Mouse (Mus musculus): Measurements from ENCODE around the gene Mettl23. TPM values are rescaled to one million over a fixed set of nuclear protein-coding genes. Genes with fewer than 3 reads are reported as not detected.

Mettl23 gene
- polyA plus RNA-seq, 1 experiment from 2014 or later = 76.7 TPM

- Histone ChIP-seq H3K36me3 (no peaks in the 10 kb centered on the region), H3K4me1 (replicated peaks) (peaks cover 88% of the 10 kb centered on the region), H3K9me3 (no peaks in the 10 kb centered on the region), H3K9ac (peak overlapping the region; percentile 73), H3K27me3 (no peaks in the 10 kb centered on the region), H3K27ac (replicated peaks) (peak overlapping the region; percentile 99), H3K4me3 (peak overlapping the region; percentile 30), H3K4me2 (peak overlapping the region; percentile 59)
- 6% methylated on average over 30 of the region's 32 CpGs for WGBS
- peak; percentile 93 for ATAC-seq (ENCODE audit: low read depth)
These were observed 31.8 kb upstream of the Mettl23 start for GRCm38 (mm10) chr11:116810983-116811901.

GRCm38 (mm10) chr11:116812793-116813529 lies 30.1 kb upstream of the Mettl23 start:
- H3K9ac ChIP-seq = peak overlapping the region; percentile 63
- H3K4me3 ChIP-seq = no peak overlapping the region
- ATAC-seq (ENCODE audit: low read depth) = peak; percentile 10; the same call in 1 of the 2 replicates
- no peaks in the 10 kb centered on the region for H3K36me3 ChIP-seq
- peak overlapping the region; percentile 28 for H3K4me2 ChIP-seq
- peaks cover 88% of the 10 kb centered on the region for H3K4me1 ChIP-seq (replicated peaks)
- WGBS = 43% methylated on average over 21 of the region's 21 CpGs
- H3K9me3 ChIP-seq = no peaks in the 10 kb centered on the region
- H3K27ac ChIP-seq (replicated peaks) = peak overlapping the region; percentile 99
- H3K27me3 ChIP-seq = no peaks in the 10 kb centered on the region

GRCm38 (mm10) chr11:116813610-116814009 lies 29.5 kb upstream of the Mettl23 start:
- peak overlapping the region; percentile 63 for H3K9ac ChIP-seq

GRCm38 (mm10) chr11:116814076-116814883 lies 28.8 kb upstream of the Mettl23 start:
- peak; percentile 16; the same call in 1 of the 2 replicates for ATAC-seq (ENCODE audit: low read depth)
- H3K27ac ChIP-seq (replicated peaks) = peak overlapping the region; percentile 99
- peaks cover 90% of the 10 kb centered on the region for H3K4me1 ChIP-seq (replicated peaks)
- H3K9ac ChIP-seq = peak overlapping the region; percentile 63
- H3K9me3 ChIP-seq = no peaks in the 10 kb centered on the region
- 1% methylated on average over 20 of the region's 20 CpGs for WGBS
- H3K27me3 ChIP-seq = no peaks in the 10 kb centered on the region
- peak overlapping the region; percentile 28 for H3K4me2 ChIP-seq
- no peak overlapping the region for H3K4me3 ChIP-seq
- no peaks in the 10 kb centered on the region for H3K36me3 ChIP-seq

More at GRCm38 (mm10) chr11:116813610-116814009, 29.5 kb upstream of the Mettl23 start:
- Histone ChIP-seq H3K27ac (replicated peaks) (peak overlapping the region; percentile 99), H3K36me3 (no peaks in the 10 kb centered on the region), H3K27me3 (no peaks in the 10 kb centered on the region), H3K4me3 (no peak overlapping the region), H3K4me1 (replicated peaks) (peaks cover 89% of the 10 kb centered on the region), H3K9me3 (no peaks in the 10 kb centered on the region), H3K4me2 (peak overlapping the region; percentile 28)
- ATAC-seq (ENCODE audit: low read depth) = no peak
- 70% methylated on average over 13 of the region's 13 CpGs for WGBS

GRCm38 (mm10) chr11:116814884-116815415 lies 28.1 kb upstream of the Mettl23 start:
- no peak overlapping the region for H3K4me3 ChIP-seq
- WGBS = 17% methylated on average over 7 of the region's 7 CpGs
- H3K36me3 ChIP-seq = no peaks in the 10 kb centered on the region
- peak overlapping the region; percentile 28 for H3K4me2 ChIP-seq
- no peak for ATAC-seq (ENCODE audit: low read depth)
- no peaks in the 10 kb centered on the region for H3K27me3 ChIP-seq
- H3K4me1 ChIP-seq (replicated peaks) = peaks cover 87% of the 10 kb centered on the region
- peak overlapping the region; percentile 63; the same call in 1 of the 2 replicates for H3K9ac ChIP-seq
- H3K27ac ChIP-seq (replicated peaks) = peak overlapping the region; percentile 99
- H3K9me3 ChIP-seq = no peaks in the 10 kb centered on the region

- H3K9me3 ChIP-seq = no peaks in the 10 kb centered on the region
- no peak overlapping the region for H3K27ac ChIP-seq (replicated peaks)
- H3K36me3 ChIP-seq = no peaks in the 10 kb centered on the region
- no peak overlapping the region for H3K4me3 ChIP-seq
- no peak overlapping the region for H3K9ac ChIP-seq
- no peak overlapping the region for H3K4me2 ChIP-seq
- no peak for ATAC-seq (ENCODE audit: low read depth)
- 91% methylated on average over 5 of the region's 5 CpGs for WGBS
- H3K27me3 ChIP-seq = no peaks in the 10 kb centered on the region
- peaks cover 83% of the 10 kb centered on the region for H3K4me1 ChIP-seq (replicated peaks)
These were observed 26.3 kb upstream of the Mettl23 start for GRCm38 (mm10) chr11:116816769-116817168.

GRCm38 (mm10) chr11:116817567-116817966 lies 25.5 kb upstream of the Mettl23 start:
- peaks cover 85% of the 10 kb centered on the region for H3K4me1 ChIP-seq (replicated peaks)
- no peak overlapping the region for H3K9ac ChIP-seq
- no peak for ATAC-seq (ENCODE audit: low read depth)
- no peaks in the 10 kb centered on the region for H3K36me3 ChIP-seq
- no peak overlapping the region for H3K4me2 ChIP-seq
- H3K4me3 ChIP-seq = no peak overlapping the region
- WGBS = 94% methylated on average over 5 of the region's 5 CpGs
- no peaks in the 10 kb centered on the region for H3K9me3 ChIP-seq
- H3K27ac ChIP-seq (replicated peaks) = no peak overlapping the region
- H3K27me3 ChIP-seq = no peaks in the 10 kb centered on the region

- peak overlapping the region; percentile 52 for H3K27ac ChIP-seq (replicated peaks)
These were observed 24.4 kb upstream of the Mettl23 start for GRCm38 (mm10) chr11:116818722-116819121.

GRCm38 (mm10) chr11:116819932-116820593 lies 23.0 kb upstream of the Mettl23 start:
- Histone ChIP-seq H3K9ac (no peak overlapping the region), H3K4me2 (no peak overlapping the region), H3K27ac (replicated peaks) (0 out of 2 replicates have a peak overlapping the region, but pooled peaks have one; percentile 52), H3K9me3 (no peaks in the 10 kb centered on the region), H3K36me3 (no peaks in the 10 kb centered on the region), H3K4me3 (no peak overlapping the region), H3K4me1 (replicated peaks) (peaks cover 65% of the 10 kb centered on the region), H3K27me3 (no peaks in the 10 kb centered on the region)
- no peak for ATAC-seq (ENCODE audit: low read depth)
- 92% methylated on average over 5 of the region's 5 CpGs for WGBS

More at GRCm38 (mm10) chr11:116818722-116819121, 24.4 kb upstream of the Mettl23 start:
- H3K4me1 ChIP-seq (replicated peaks) = peaks cover 75% of the 10 kb centered on the region
- H3K9me3 ChIP-seq = no peaks in the 10 kb centered on the region
- WGBS = 47% methylated on average over 8 of the region's 8 CpGs
- peak overlapping the region; percentile 38; the same call in 1 of the 2 replicates for H3K9ac ChIP-seq
- no peaks in the 10 kb centered on the region for H3K27me3 ChIP-seq
- H3K36me3 ChIP-seq = no peaks in the 10 kb centered on the region
- ATAC-seq (ENCODE audit: low read depth) = no peak
- no peak overlapping the region for H3K4me2 ChIP-seq
- no peak overlapping the region for H3K4me3 ChIP-seq

GRCm38 (mm10) chr11:116821057-116821940 lies 21.8 kb upstream of the Mettl23 start:
- H3K4me1 ChIP-seq (replicated peaks) = peaks cover 65% of the 10 kb centered on the region
- ATAC-seq (ENCODE audit: low read depth) = no peak
- H3K27me3 ChIP-seq = no peaks in the 10 kb centered on the region
- WGBS = 58% methylated on average over 13 of the region's 13 CpGs
- peak overlapping the region; percentile 23; the same call in 1 of the 2 replicates for H3K27ac ChIP-seq (replicated peaks)
- no peak overlapping the region for H3K4me2 ChIP-seq
- no peak overlapping the region for H3K4me3 ChIP-seq
- H3K36me3 ChIP-seq = no peaks in the 10 kb centered on the region
- H3K9ac ChIP-seq = peak overlapping the region; percentile 43
- no peaks in the 10 kb centered on the region for H3K9me3 ChIP-seq

Measured in neural tube, embryonic 13.5 days (tissue).